Mouse (Mus musculus): ENCODE measurements around the gene Prtg. TPM values are rescaled to one million over a fixed set of nuclear protein-coding genes. Genes with fewer than 3 reads are reported as not detected.

The Prtg gene
- total and polyA plus RNA-seq, 3 experiments: not detected

DNA sequence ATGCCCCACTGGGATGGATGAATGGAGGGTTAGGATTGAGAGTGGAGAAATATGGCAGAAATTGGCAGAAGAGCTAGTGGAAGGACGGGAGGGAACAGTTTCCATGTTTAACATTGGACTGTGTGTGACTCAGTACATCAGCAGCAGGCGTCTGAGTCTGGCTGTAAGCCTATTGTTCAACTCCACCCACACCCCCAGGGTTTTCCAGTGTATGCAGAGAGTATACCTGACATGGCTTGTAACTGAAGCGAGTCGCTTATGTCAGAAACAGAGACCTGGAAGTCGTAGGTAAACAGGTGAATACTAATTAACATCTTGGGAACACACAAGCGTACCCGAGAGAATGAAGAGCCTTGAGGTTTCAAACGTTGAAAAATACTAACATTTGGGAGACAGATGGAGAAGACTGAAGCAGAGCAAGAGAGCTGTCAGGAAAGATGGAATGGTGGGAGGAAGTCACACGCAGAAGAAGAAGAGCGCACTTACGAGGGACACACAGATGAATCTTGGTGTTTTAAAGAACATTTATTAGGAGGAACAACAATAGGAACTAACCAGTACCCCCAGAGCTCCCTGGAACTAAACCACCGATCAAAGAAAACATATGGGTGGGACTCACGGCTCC lies 124.6 kb downstream of the Prtg start:
- no peak overlapping the region for H3K27ac ChIP-seq (ENCODE audit: control insufficient read depth, low read depth, low read length)
- no peak overlapping the region for H3K9ac ChIP-seq (ENCODE audit: control insufficient read depth, low read depth, low read length, poor library complexity, severe bottlenecking)
- H3K79me2 ChIP-seq (ENCODE audit: control insufficient read depth, insufficient read depth, low read length, poor library complexity): no peaks in the 10 kb centered on the region
- no peak for TF ChIP-seq GATA1 (IDR thresholded peaks at IDR 0.05; ENCODE audit: low read depth, low read length)
- TF ChIP-seq CHD2 (IDR thresholded peaks at IDR 0.05; ENCODE audit: low read length): no peak
- no peak for TF ChIP-seq ZMIZ1 (IDR thresholded peaks at IDR 0.05; ENCODE audit: low read depth, low read length)
- TF ChIP-seq CTCF (IDR thresholded peaks at IDR 0.05 in 2 of 3, conservative IDR thresholded peaks at IDR 0.05 in 1 of 3; ENCODE audit: control insufficient read depth in 1 of 3, insufficient read depth in 1 of 3, low read depth in 2 of 3, low read length in 3 of 3, poor library complexity in 1 of 3, severe bottlenecking in 1 of 3): no peak
- TF ChIP-seq HCFC1 (IDR thresholded peaks at IDR 0.05; ENCODE audit: low read depth, low read length): no peak
- no peak for TF ChIP-seq MAFK (IDR thresholded peaks at IDR 0.05; ENCODE audit: borderline replicate concordance, low read depth, low read length)
- TF ChIP-seq POLR2AphosphoS5 (IDR thresholded peaks at IDR 0.05; ENCODE audit: borderline replicate concordance, low read depth, low read length): no peak
- TF ChIP-seq ZNF384 (IDR thresholded peaks at IDR 0.05; ENCODE audit: low read depth, low read length): no peak
- no peak for TF ChIP-seq ELF1 (IDR thresholded peaks at IDR 0.05; ENCODE audit: low read depth, low read length)
- no peak for TF ChIP-seq USF2 (IDR thresholded peaks at IDR 0.05; ENCODE audit: borderline replicate concordance in 1 of 2, insufficient read depth in 1 of 2, low read depth in 1 of 2, low read length in 2 of 2)
- TF ChIP-seq MYC (IDR thresholded peaks at IDR 0.05; ENCODE audit: low read depth, low read length): no peak
- no peak for TF ChIP-seq POLR2A (IDR thresholded peaks at IDR 0.05; ENCODE audit: control insufficient read depth in 1 of 2, insufficient read depth in 1 of 2, low read depth in 1 of 2, low read length in 2 of 2, poor library complexity in 1 of 2)
- no peak for TF ChIP-seq TCF12 (IDR thresholded peaks at IDR 0.05; ENCODE audit: low read depth, low read length)
- TF ChIP-seq MYB (IDR thresholded peaks at IDR 0.05; ENCODE audit: low read depth, low read length): no peak
- TF ChIP-seq JUND (IDR thresholded peaks at IDR 0.05; ENCODE audit: low read depth, low read length): no peak
- TF ChIP-seq TAL1 (IDR thresholded peaks at IDR 0.05; ENCODE audit: low read length): no peak
- TF ChIP-seq KAT2A (conservative IDR thresholded peaks at IDR 0.05; ENCODE audit: low read depth, low read length): no peak
- TF ChIP-seq GABPA (IDR thresholded peaks at IDR 0.05; ENCODE audit: low read depth, low read length): no peak
- TF ChIP-seq UBTF (IDR thresholded peaks at IDR 0.05; ENCODE audit: borderline replicate concordance, insufficient read depth, low read depth, low read length): no peak
- peaks cover 6 to 9% of the 10 kb centered on the region in 2 experiments; a peak in 3 of 4 replicates for H3K27me3 ChIP-seq (ENCODE audit: control insufficient read depth in 1 of 2, insufficient read depth in 2 of 2, low read length in 2 of 2)
- no peaks in the 10 kb centered on the region for H3K36me3 ChIP-seq (ENCODE audit: control insufficient read depth in 1 of 2, insufficient read depth in 2 of 2, low read length in 2 of 2)
- DNase-seq (ENCODE audit: low read depth, low spot score): no peak
- no peaks in the 10 kb centered on the region for H3K4me1 ChIP-seq (ENCODE audit: control insufficient read depth in 1 of 2, insufficient read depth in 2 of 2, low read length in 2 of 2)
- no peaks in the 10 kb centered on the region for H3K9me3 ChIP-seq (replicated peaks; ENCODE audit: insufficient read depth, low read length)
- no peak overlapping the region for H3K4me3 ChIP-seq (ENCODE audit: control insufficient read depth in 1 of 2, insufficient read depth in 1 of 2, low read depth in 2 of 2, low read length in 2 of 2)

DNA sequence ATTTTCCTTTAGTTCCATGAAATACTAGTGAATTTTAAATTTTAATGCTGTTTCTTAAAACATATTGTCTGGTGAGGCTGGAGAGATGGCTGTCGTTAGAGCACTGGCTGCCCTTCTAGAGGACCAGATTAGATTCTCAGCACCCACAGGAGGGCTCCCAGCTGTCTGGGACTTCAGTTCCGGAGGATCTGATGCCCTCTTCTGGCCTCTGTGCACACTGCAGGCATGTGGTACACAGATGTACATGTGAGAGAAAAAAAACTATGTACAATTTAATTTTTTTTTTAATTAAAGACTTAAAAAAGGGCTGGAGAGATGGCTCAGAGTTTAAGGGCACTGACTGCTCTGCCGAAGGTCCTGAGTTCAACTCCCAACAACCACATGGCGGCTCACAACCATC lies 128.6 kb downstream of the Prtg start:
- Histone ChIP-seq H3K27ac (ENCODE audit: control insufficient read depth, low read depth, low read length) (no peak overlapping the region), H3K79me2 (ENCODE audit: control insufficient read depth, insufficient read depth, low read length, poor library complexity) (no peaks in the 10 kb centered on the region), H3K27me3 (ENCODE audit: control insufficient read depth in 1 of 2, insufficient read depth in 2 of 2, low read length in 2 of 2) (peaks cover 3 to 5% of the 10 kb centered on the region in 2 experiments; a peak in 3 of 4 replicates), H3K9me3 (replicated peaks; ENCODE audit: insufficient read depth, low read length) (no peaks in the 10 kb centered on the region), H3K36me3 (ENCODE audit: control insufficient read depth in 1 of 2, insufficient read depth in 2 of 2, low read length in 2 of 2) (no peaks in the 10 kb centered on the region), H3K4me3 (ENCODE audit: control insufficient read depth in 1 of 2, insufficient read depth in 1 of 2, low read depth in 2 of 2, low read length in 2 of 2) (no peak overlapping the region), H3K9ac (ENCODE audit: control insufficient read depth, low read depth, low read length, poor library complexity, severe bottlenecking) (no peak overlapping the region), H3K4me1 (ENCODE audit: control insufficient read depth in 1 of 2, insufficient read depth in 2 of 2, low read length in 2 of 2) (no peaks in the 10 kb centered on the region)
- peak; percentile 46 for DNase-seq (ENCODE audit: low read depth, low spot score)
- TF ChIP-seq POLR2AphosphoS5 (IDR thresholded peaks at IDR 0.05; ENCODE audit: borderline replicate concordance, low read depth, low read length): no peak
- TF ChIP-seq RAD21 (IDR thresholded peaks at IDR 0.05; ENCODE audit: low read depth, low read length): peak; percentile 28
- TF ChIP-seq TBP (IDR thresholded peaks at IDR 0.05; ENCODE audit: low read depth, low read length): no peak
- peak; percentile 39 to 48 (median 46); a peak in 5 of 6 replicates for TF ChIP-seq CTCF (IDR thresholded peaks at IDR 0.05 in 2 of 3, conservative IDR thresholded peaks at IDR 0.05 in 1 of 3; ENCODE audit: control insufficient read depth in 1 of 3, insufficient read depth in 1 of 3, low read depth in 2 of 3, low read length in 3 of 3, poor library complexity in 1 of 3, severe bottlenecking in 1 of 3)
- TF ChIP-seq SMC3 (IDR thresholded peaks at IDR 0.05; ENCODE audit: low read depth, low read length): peak; percentile 46
- no peak for TF ChIP-seq KAT2A (conservative IDR thresholded peaks at IDR 0.05; ENCODE audit: low read depth, low read length)

Data from MEL (cell line).